Mouse (Mus musculus) adrenal gland, postnatal 36 days (tissue): ENCODE measurements around the gene Ube2q1. TPM values are rescaled to one million over a fixed set of nuclear protein-coding genes. Genes with fewer than 3 reads are reported as not detected.
"Not testable (repeated sequence)": the region's sequence is repeated elsewhere in the genome, so short reads cannot be mapped to it uniquely, and the experiment has no call there.

Source experiments
- DNase-seq, 2 experiments: peaks; one replicate each; pipeline ENCODE4 v3.0.0; 2021; ENCODE audit warnings: mixed read lengths in 1 of 2
- total RNA-seq, 2 experiments: library from RNA; stranded (reverse); gene quantifications; 2 replicates each; pipeline ENCODE4 v1.2.3; 2021

Gene Ube2q1
- total RNA-seq, 2 experiments from 2014 or later = 63.9 to 64.4 TPM

- no peak for DNase-seq
Observed at GRCm38 (mm10) chr3:89786275-89786674, 12.9 kb downstream of the Ube2q1 start.

GRCm38 (mm10) chr3:89788680-89789352, 15.4 kb downstream of the Ube2q1 start:
- no peak for DNase-seq

DNA sequence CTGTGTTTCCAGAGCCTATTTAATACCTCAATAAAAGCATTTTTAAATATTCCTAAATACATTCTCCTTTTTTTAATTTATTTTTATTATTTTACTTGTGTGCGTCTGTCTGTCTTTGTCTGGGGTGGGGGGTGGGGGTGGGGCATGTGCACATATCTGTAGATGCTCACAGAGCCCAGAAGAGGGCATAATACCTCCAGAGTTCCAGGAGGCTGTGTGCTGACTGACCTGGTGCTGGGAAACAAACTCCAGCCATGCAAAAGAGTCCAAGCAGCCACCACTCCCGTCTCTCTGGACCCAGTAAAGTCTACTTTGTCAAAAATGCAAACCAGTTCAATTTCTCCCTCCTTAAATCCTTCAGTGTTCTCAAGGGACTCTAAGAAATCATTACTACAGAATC, 21.2 kb downstream of the Ube2q1 start:
- DNase-seq = no peak

GRCm38 (mm10) chr3:89795746-89796145, 22.3 kb downstream of the Ube2q1 start:
- peak in 1 of 2 experiments; percentile 45 for DNase-seq

DNA sequence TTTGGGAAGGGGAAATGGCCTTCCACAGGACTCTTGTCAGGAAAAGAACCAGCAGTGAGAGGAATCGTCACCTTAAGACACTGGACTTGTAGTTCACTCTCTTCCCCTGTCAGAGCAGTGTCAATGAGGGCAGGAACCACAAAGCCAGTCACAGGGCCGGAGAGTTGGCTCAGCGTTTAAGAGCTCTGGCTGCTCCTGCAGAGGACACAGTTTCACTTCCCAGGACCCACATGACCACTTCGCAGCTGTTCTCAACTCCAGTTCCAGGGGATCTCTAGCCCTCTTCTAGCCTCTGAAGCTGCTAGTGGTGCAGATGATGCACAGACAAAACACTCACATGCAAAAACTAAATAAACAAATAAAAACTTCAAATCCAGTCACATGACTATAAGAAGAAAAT, 22.9 kb downstream of the Ube2q1 start:
- DNase-seq = no peak

DNA sequence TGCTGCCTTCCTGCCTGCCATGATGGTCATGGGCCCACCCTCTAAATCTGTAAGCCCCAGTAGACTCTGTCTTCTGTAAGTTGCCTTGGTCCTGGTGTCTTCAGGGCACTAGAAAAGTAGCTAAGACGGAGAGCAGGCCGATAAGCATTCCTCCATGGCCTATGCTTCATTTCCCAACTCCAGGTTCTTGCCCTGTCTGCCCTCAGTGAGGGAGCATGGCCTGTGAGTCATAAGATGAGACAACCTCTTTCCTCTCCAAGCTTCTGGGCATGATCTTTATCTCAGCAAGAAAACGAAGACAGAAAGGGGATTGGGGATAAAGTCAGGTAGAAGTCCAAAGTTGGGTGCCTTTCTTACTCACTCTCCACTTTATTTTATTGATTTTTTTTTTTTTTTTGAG, 25.1 kb downstream of the Ube2q1 start:
- DNase-seq = no peak

DNA sequence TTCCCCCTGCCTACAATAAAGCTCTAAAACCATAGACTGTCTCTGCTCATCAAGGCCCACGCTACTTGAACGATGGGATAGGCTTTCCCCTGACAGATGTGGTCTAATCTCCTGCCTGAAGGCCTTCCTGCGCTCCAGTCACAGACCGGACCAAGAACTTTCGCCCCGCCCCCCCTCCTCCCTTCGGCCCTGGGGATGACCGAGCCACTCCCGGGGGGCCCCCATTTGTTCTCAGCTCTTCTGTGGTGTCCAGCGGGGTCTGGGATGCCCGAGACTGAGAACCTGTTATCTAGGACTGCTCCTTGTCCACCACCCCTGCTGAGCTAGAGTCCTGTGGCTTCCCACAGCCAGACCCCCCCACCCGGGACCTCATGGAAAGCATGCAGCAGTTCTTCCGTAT, 26.1 kb downstream of the Ube2q1 start:
- peak; percentile 18 to 45 for DNase-seq

DNA sequence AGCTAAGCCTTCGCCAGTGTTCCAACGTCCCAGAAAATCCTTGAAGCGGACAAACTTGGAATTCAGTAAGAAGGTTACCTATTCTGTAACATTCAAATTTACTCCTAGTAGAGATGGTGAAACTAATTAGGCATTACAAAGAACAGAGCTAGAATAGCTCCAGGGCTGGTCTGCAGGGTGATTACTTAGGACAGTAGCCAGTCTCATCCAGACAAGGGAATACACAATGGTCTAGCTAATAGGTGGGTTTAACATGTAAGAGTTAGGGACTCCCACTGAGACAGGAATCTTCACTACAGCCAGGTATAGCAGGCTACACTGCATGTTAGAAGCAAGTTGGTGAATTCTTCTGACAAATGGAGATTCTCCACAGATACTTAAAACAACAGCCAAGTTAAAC, 26.7 kb downstream of the Ube2q1 start:
- not testable (repeated sequence) for DNase-seq

GRCm38 (mm10) chr3:89800774-89801506, 27.5 kb downstream of the Ube2q1 start:
- no peak for DNase-seq

GRCm38 (mm10) chr3:89801507-89801847, 28.1 kb downstream of the Ube2q1 start:
- DNase-seq = no peak

DNA sequence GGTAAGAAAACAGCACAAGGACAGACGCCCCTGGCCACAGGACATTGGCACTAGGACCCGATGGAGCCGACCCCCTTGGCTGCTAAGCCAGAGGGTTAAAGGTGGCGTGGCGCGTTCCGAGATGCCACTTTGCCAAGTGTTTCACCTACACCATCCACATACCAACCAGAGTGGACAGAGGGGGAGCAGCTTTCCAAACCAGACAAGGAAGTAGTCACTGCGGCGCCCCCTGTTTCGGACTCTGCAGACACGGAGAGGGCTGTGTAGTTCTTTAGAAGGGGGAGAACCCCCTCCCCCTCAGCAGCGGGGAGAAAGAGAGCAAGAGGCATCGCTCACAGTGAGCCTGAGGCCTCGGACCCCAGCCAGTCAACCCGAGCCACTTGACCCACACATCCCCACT, 29.5 kb downstream of the Ube2q1 start:
- no peak for DNase-seq

DNA sequence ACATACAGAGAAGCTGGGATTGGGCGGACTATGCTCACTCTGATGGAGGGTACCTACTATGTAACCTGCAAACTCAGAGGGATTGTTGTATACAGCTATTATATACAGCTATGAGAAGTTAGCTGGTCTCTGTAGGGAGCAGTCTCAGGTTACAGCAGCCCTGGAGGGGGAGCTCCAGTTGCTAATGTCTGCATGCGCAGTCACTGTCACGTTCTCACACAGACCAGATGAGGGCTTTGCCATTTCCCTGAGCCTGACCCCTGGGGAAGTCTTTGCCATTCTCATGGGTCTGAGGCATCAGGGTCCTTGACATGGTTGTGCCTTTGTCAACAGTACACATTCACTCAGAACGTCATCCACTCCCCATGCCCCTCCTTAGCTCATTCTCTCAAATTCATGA, 31.8 kb downstream of the Ube2q1 start:
- no peak for DNase-seq

- no peak for DNase-seq
Observed at GRCm38 (mm10) chr3:89806751-89807150, 33.3 kb downstream of the Ube2q1 start.

DNA sequence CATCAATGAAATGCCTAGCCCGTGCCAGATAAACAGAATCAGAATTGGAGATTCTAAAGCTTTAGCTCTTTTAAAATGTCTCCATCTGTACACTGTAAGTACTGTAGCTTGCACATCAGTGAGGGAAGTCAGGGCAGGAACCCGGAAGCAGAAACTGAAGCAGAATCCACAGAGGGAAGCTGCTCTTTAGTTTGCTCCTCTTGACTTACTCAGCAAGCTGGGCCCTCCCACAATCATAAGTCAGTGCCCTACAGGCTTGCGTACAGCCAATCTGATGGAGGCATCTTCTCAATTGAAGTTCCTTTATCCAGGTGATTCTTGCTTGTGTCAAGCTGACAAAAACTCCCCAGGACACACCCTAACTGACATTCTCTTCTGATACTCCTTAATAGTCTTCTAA, 33.8 kb downstream of the Ube2q1 start:
- no peak for DNase-seq

DNA sequence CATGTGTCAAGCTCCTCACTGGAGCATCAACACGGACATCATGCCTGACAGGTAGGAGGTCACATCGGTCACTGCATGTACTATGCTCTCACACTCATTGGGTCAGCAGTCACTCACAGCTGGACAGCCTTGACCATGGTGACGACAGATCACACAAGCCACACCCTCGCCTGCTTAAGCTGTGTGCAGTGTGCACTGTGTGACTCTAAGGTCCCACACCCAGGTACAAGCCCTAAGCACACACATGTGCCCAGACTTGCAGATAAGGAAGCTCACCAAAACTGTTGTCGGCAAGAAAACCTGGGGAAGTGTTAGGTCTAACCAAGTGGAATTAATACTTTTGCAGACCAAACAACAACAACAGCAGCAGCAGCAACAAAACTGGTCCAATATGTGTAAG, 34.5 kb downstream of the Ube2q1 start:
- DNase-seq = no peak

DNA sequence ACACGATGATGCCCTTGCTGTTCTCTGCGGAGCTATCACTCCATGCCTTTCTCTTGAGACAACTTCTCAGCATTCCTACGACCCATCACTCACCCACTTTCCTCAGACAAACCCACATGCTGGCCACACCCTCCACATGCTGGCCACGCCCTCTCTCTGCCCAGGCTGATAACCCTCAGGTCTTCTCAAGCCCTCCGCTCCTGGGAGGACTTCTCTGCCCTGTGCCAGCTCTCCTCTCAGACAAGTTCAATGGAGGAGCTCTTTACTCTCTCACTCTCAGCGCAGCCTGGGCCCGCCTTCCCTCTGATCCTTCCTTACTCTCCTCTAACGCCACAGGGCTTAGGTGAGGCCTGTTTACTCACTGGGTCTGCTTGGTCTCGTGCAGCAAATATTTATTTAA, 35.2 kb downstream of the Ube2q1 start:
- DNase-seq = no peak

DNA sequence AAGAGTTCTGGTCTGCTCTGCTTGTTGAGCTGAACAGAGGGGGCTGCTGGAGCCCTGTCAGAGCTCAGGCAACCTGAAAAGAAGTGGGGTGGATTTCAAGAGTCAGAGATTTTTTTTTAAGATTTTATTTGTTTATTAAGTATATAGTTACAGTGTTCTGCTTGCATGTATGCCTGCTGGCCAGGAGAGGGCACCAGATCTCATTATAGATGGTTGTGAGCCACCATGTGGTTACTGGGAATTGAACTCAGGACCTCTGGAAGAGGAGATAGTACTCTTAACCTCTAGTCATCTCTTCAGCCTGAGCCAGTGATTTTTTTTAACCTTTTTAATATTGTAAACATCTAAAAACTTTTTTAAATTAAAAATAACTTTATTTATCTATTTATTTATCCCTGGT, 37.4 kb downstream of the Ube2q1 start:
- peak in 1 of 2 experiments; percentile 32 for DNase-seq

GRCm38 (mm10) chr3:89812166-89812565, 38.8 kb downstream of the Ube2q1 start:
- DNase-seq = no peak

GRCm38 (mm10) chr3:89814051-89814450, 40.6 kb downstream of the Ube2q1 start:
- DNase-seq = no peak

- peak; percentile 67 to 71 for DNase-seq
Observed at GRCm38 (mm10) chr3:89817056-89817455, 43.6 kb downstream of the Ube2q1 start.

DNA sequence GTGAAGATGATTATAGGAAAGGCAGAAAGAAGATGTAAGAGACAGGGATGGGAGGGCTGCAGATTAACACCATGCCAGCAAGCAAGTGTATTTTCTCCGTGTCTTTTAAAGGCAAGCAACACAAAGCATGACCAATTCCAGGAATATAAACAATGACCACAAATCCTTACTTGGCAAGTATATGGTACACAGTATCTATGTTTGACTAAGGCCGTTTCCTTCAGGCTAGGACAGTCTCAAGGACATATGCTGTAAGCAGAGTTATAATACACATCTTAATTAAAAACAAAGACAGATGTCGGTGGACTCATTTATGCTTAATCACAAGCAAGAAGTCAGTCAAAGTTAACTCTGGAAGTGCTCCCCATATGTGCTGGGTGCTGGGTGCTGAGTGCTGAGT, 45.2 kb downstream of the Ube2q1 start:
- no peak for DNase-seq

DNA sequence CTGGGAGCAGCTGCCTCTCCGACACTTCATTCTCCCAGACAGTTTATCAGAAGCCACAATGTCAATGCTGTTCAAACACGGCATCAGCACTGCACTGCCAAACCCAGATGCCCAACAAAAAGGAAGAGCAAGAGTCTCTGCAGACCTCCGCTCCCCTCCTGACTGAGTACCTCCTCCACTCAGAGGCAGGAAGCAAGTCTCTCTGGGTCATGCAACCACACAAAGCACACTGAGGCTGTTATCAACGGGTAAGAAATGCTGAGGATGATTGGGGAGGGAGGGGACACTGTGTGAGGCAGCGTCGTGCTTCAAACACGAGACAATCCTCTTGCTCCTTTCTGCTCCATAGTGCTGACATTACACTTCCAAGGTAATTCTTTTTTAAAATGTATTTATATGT, 46.5 kb downstream of the Ube2q1 start:
- DNase-seq = no peak

- DNase-seq = peak in 1 of 2 experiments; percentile 27
Observed at GRCm38 (mm10) chr3:89820311-89821095, 47.1 kb downstream of the Ube2q1 start.
